Mouse (Mus musculus) liver, embryonic 16.5 days (tissue): Measurements from ENCODE around the gene Lsm2. TPM values are rescaled to one million over a fixed set of nuclear protein-coding genes. Genes with fewer than 3 reads are reported as not detected.
A peak's percentile ranks its signal among the peaks of the same experiment; 100 is the strongest.
"Not testable (repeated sequence)": the region's sequence is repeated elsewhere in the genome, so short reads cannot be mapped to it uniquely, and the experiment has no call there.

Source experiments
- ATAC-seq: fragments of 200-750 bp; cut with Nextera tagmentation; 2 replicates; pipeline ENCODE4 v1.8.0; 2017; ENCODE audit warnings: low read depth, mild to moderate bottlenecking, moderate number of reproducible peaks, moderate library complexity
- H3K27ac ChIP-seq: fragments of 300-500 bp; sonication (generic); 2 replicates; pipeline ENCODE4 v1.5.1; 2014; ENCODE audit warnings: mild to moderate bottlenecking, low read length
- H3K27me3 ChIP-seq: fragments of 300-500 bp; sonication (generic); 2 replicates; pipeline ENCODE4 v1.6.1; 2014; ENCODE audit warnings: low read depth, low read length, mixed read lengths; ENCODE audit not compliant: control insufficient read depth, insufficient read depth
- H3K36me3 ChIP-seq: fragments of 300-500 bp; sonication (generic); 2 replicates; pipeline ENCODE4 v1.6.1; 2014; ENCODE audit warnings: mild to moderate bottlenecking; ENCODE audit not compliant: control insufficient read depth, insufficient read depth
- H3K4me1 ChIP-seq: fragments of 300-500 bp; sonication (generic); 2 replicates; pipeline ENCODE4 v1.6.1; 2014; ENCODE audit warnings: low read depth, low read length, mixed read lengths; ENCODE audit not compliant: control insufficient read depth
- H3K4me2 ChIP-seq: fragments of 300-500 bp; sonication (generic); 2 replicates; pipeline ENCODE4 v1.6.1; 2014; ENCODE audit warnings: low read depth, low read length, mixed read lengths
- H3K4me3 ChIP-seq: fragments of 300-500 bp; sonication (generic); 2 replicates; pipeline ENCODE4 v1.5.1; 2014; ENCODE audit warnings: low read depth, mild to moderate bottlenecking, low read length
- H3K9ac ChIP-seq: fragments of 300-500 bp; sonication (generic); 2 replicates; pipeline ENCODE4 v1.6.1; 2014; ENCODE audit warnings: low read depth, low read length
- H3K9me3 ChIP-seq: fragments of 300-500 bp; sonication (generic); replicated peaks from 2 replicates; pipeline ENCODE4 v1.6.1; 2016; ENCODE audit warnings: low read length; ENCODE audit not compliant: control insufficient read depth
- WGBS: fragments of 180-500 bp; shearing (Covaris S2); extraction: QIAGEN DNeasy Blood & Tissue Kit; methylation state at CpG from one replicate; pipeline ENCODE4 v1.1.7; 2014; ENCODE audit not compliant: insufficient replicate concordance; 5-methylcytosine and 5-hydroxymethylcytosine counted together
- polyA plus RNA-seq: library from polyadenylated mRNA; unstranded; fragments of >200 nt; fragmentation: Nextera tagmentation; extraction: Ambion mirVana; gene quantifications from 2 replicates; pipeline ENCODE4 v1.2.1, GENCODE M21; 2015

Gene Lsm2
- polyA plus RNA-seq, 1 experiment from 2014 or later = 97.6 TPM

GRCm38 (mm10) chr17:34946486-34947140 is 35.0 kb upstream of the Lsm2 start:
- Histone ChIP-seq H3K36me3 (0 out of 2 replicates have a peak, but pooled peaks cover 3% of the 10 kb centered on the region), H3K27me3 (no peaks in the 10 kb centered on the region), H3K4me1 (peaks cover 12% of the 10 kb centered on the region), H3K9ac (no peak overlapping the region), H3K27ac (no peak overlapping the region), H3K4me3 (no peak overlapping the region), H3K9me3 (no peaks in the 10 kb centered on the region), H3K4me2 (no peak overlapping the region)
- no peak for ATAC-seq
- 66% methylated on average over 5 of the region's 5 CpGs for WGBS

- Histone ChIP-seq H3K9me3 (no peaks in the 10 kb centered on the region), H3K4me1 (peaks cover 14% of the 10 kb centered on the region), H3K27me3 (no peaks in the 10 kb centered on the region), H3K27ac (no peak overlapping the region), H3K4me3 (no peak overlapping the region), H3K36me3 (0 out of 2 replicates have a peak, but pooled peaks cover 3% of the 10 kb centered on the region), H3K4me2 (no peak overlapping the region), H3K9ac (no peak overlapping the region)
- no peak for ATAC-seq
- 24% methylated on average over 8 of the region's 8 CpGs for WGBS
These were observed 34.1 kb upstream of the Lsm2 start for GRCm38 (mm10) chr17:34947606-34948005.

- H3K36me3 ChIP-seq, H3K27me3 ChIP-seq, H3K4me2 ChIP-seq, ATAC-seq, H3K4me3 ChIP-seq, H3K9me3 ChIP-seq, H3K9ac ChIP-seq: not testable (repeated sequence)
- WGBS = 41% methylated on average over 9 of the region's 9 CpGs
- Histone ChIP-seq H3K4me1 (peaks cover 14% of the 10 kb centered on the region), H3K27ac (0 out of 2 replicates have a peak overlapping the region, but pooled peaks have one; percentile 22)
These were observed 32.7 kb upstream of the Lsm2 start for GRCm38 (mm10) chr17:34948721-34949552.

GRCm38 (mm10) chr17:34949553-34949969 is 32.1 kb upstream of the Lsm2 start:
- Histone ChIP-seq H3K9ac (no peak overlapping the region), H3K4me2 (no peak overlapping the region)
- 21% methylated on average over 4 of the region's 4 CpGs for WGBS

GRCm38 (mm10) chr17:34950514-34951455 is 30.9 kb upstream of the Lsm2 start:
- no peaks in the 10 kb centered on the region; the same call in 1 of the 2 replicates for H3K27me3 ChIP-seq
- peak overlapping the region; percentile 90 for H3K4me2 ChIP-seq
- peaks cover 14% of the 10 kb centered on the region for H3K4me1 ChIP-seq
- ATAC-seq = no peak
- H3K36me3 ChIP-seq = 0 out of 2 replicates have a peak, but pooled peaks cover 3% of the 10 kb centered on the region
- no peaks in the 10 kb centered on the region for H3K9me3 ChIP-seq
- H3K4me3 ChIP-seq = peak overlapping the region; percentile 87
- 13% methylated on average over 10 of the region's 10 CpGs for WGBS
- peak overlapping the region; percentile 81 for H3K27ac ChIP-seq
- peak overlapping the region; percentile 88 for H3K9ac ChIP-seq

More at GRCm38 (mm10) chr17:34949553-34949969, 32.1 kb upstream of the Lsm2 start:
- H3K9me3 ChIP-seq = no peaks in the 10 kb centered on the region
- H3K4me1 ChIP-seq = peaks cover 14% of the 10 kb centered on the region
- ATAC-seq = no peak
- H3K4me3 ChIP-seq = no peak overlapping the region
- no peak overlapping the region for H3K27ac ChIP-seq
- H3K27me3 ChIP-seq = no peaks in the 10 kb centered on the region
- H3K36me3 ChIP-seq = 0 out of 2 replicates have a peak, but pooled peaks cover 3% of the 10 kb centered on the region

GRCm38 (mm10) chr17:34951636-34952377 is 29.9 kb upstream of the Lsm2 start:
- peaks cover under 1% of the 10 kb centered on the region for H3K27me3 ChIP-seq
- H3K4me2 ChIP-seq = peak overlapping the region; percentile 90
- no peaks in the 10 kb centered on the region for H3K9me3 ChIP-seq
- peaks cover 14% of the 10 kb centered on the region for H3K4me1 ChIP-seq
- WGBS = under 1% methylated on average over 29 of the region's 29 CpGs
- peak overlapping the region; percentile 87 for H3K4me3 ChIP-seq
- peak overlapping the region; percentile 88 for H3K9ac ChIP-seq
- peak; percentile 20 for ATAC-seq
- H3K27ac ChIP-seq = peak overlapping the region; percentile 81
- 0 out of 2 replicates have a peak, but pooled peaks cover 3% of the 10 kb centered on the region for H3K36me3 ChIP-seq

- H3K27ac ChIP-seq = peak overlapping the region; percentile 81
- ATAC-seq = peak; percentile 76
- WGBS = 0% methylated on average over 23 of the region's 23 CpGs
These were observed 29.2 kb upstream of the Lsm2 start for GRCm38 (mm10) chr17:34952378-34953040.

More at GRCm38 (mm10) chr17:34952378-34953040, 29.2 kb upstream of the Lsm2 start:
- Histone ChIP-seq H3K4me1 (peaks cover 14% of the 10 kb centered on the region), H3K36me3 (0 out of 2 replicates have a peak, but pooled peaks cover 3% of the 10 kb centered on the region), H3K9me3 (no peaks in the 10 kb centered on the region), H3K9ac (peak overlapping the region; percentile 88), H3K4me2 (peak overlapping the region; percentile 90), H3K27me3 (peaks cover 6% of the 10 kb centered on the region), H3K4me3 (peak overlapping the region; percentile 87)
